In genomic region chr2:172550364-172551080, GRCm38 (mm10) we compare ENCODE assay signal across 8 mouse cellular contexts. TPM values are rescaled to one million over a fixed set of nuclear protein-coding genes. Genes with fewer than 3 reads are reported as not detected.
DNase-seq lines count a peak whose midpoint lies in the region; ATAC-seq and TF ChIP-seq lines count a peak whose summit lies in the region.

No protein-coding gene starts in this region.

- TF ChIP-seq POLR2A in bone marrow, adult 2 months (IDR thresholded peaks at IDR 0.05; ENCODE audit: borderline replicate concordance, control insufficient read depth, low read depth, low read length) = no peak

- no peaks in the 10 kb centered on the region for H3K9me3 ChIP-seq in forebrain, embryonic 12.5 days
- no peaks in the 10 kb centered on the region for H3K9me3 ChIP-seq in hindbrain, embryonic 11.5 days (ENCODE audit: control insufficient read depth, low read length)
- H3K9me3 ChIP-seq in limb, embryonic 12.5 days = no peaks in the 10 kb centered on the region
- no peaks in the 10 kb centered on the region for H3K9me3 ChIP-seq in midbrain, embryonic 14.5 days (ENCODE audit: control insufficient read depth, low read length)
- H3K9me3 ChIP-seq in stomach, postnatal 0 days (ENCODE audit: control insufficient read depth, low read length) = no peaks in the 10 kb centered on the region

- H3K4me3 ChIP-seq in bone marrow, adult 2 months (replicated peaks; ENCODE audit: control insufficient read depth, low read depth, low read length) = no peak overlapping the region
- H3K4me3 ChIP-seq in forebrain, embryonic 12.5 days (replicated peaks) = peak overlapping the region; percentile 54
- peak overlapping the region; percentile 30 for H3K4me3 ChIP-seq in hindbrain, embryonic 11.5 days (ENCODE audit: low read depth, low read length)
- H3K4me3 ChIP-seq in limb, embryonic 12.5 days (replicated peaks) = peak overlapping the region; percentile 47
- peak overlapping the region; percentile 7; the same call in 1 of the 2 replicates for H3K4me3 ChIP-seq in midbrain, embryonic 14.5 days (replicated peaks; ENCODE audit: low read depth, low read length)
- H3K4me3 ChIP-seq in stomach, postnatal 0 days (ENCODE audit: low read depth, low read length) = peak overlapping the region; percentile 47

- WGBS in bone marrow, adult 2 months = 2% methylated on average over 62 of the region's 62 CpGs
- under 1% methylated on average over 62 of the region's 62 CpGs for WGBS in forebrain, embryonic 12.5 days
- WGBS in hindbrain, embryonic 11.5 days = under 1% methylated on average over 61 of the region's 62 CpGs
- under 1% methylated on average over 62 of the region's 62 CpGs for WGBS in limb, embryonic 12.5 days
- WGBS in midbrain, embryonic 14.5 days = under 1% methylated on average over 62 of the region's 62 CpGs
- WGBS in stomach, postnatal 0 days = under 1% methylated on average over 50 of the region's 62 CpGs

- TF ChIP-seq CTCF in bone marrow, adult 2 months (IDR thresholded peaks at IDR 0.05; ENCODE audit: control insufficient read depth, insufficient read depth, low read length) = peak; percentile 42; the same call in 1 of the 2 replicates
- peak; percentile 78 for TF ChIP-seq CTCF in stomach, postnatal 0 days (IDR thresholded peaks at IDR 0.05; ENCODE audit: low read depth)

- TF ChIP-seq EP300 in stomach, postnatal 0 days (optimal IDR thresholded peaks at IDR 0.05) = no peak

- no peaks in the 10 kb centered on the region for H3K36me3 ChIP-seq in forebrain, embryonic 12.5 days (replicated peaks)
- no peaks in the 10 kb centered on the region for H3K36me3 ChIP-seq in hindbrain, embryonic 11.5 days (ENCODE audit: control insufficient read depth, insufficient read depth, low read length)
- no peaks in the 10 kb centered on the region for H3K36me3 ChIP-seq in limb, embryonic 12.5 days
- H3K36me3 ChIP-seq in midbrain, embryonic 14.5 days (ENCODE audit: control insufficient read depth, insufficient read depth, low read length) = no peaks in the 10 kb centered on the region
- no peaks in the 10 kb centered on the region for H3K36me3 ChIP-seq in stomach, postnatal 0 days (ENCODE audit: control insufficient read depth, insufficient read depth, low read length)

- peak overlapping the region; percentile 75 for H3K4me2 ChIP-seq in forebrain, embryonic 12.5 days
- H3K4me2 ChIP-seq in hindbrain, embryonic 11.5 days (replicated peaks; ENCODE audit: low read depth, low read length) = peak overlapping the region; percentile 44
- H3K4me2 ChIP-seq in limb, embryonic 12.5 days = peak overlapping the region; percentile 82
- peak overlapping the region; percentile 33 for H3K4me2 ChIP-seq in midbrain, embryonic 14.5 days (ENCODE audit: low read length)
- peak overlapping the region; percentile 51 for H3K4me2 ChIP-seq in stomach, postnatal 0 days (replicated peaks; ENCODE audit: low read depth)

- no peaks in the 10 kb centered on the region for H3K4me1 ChIP-seq in bone marrow, adult 2 months (ENCODE audit: control insufficient read depth, insufficient read depth, low read length)
- peaks cover 70% of the 10 kb centered on the region for H3K4me1 ChIP-seq in forebrain, embryonic 12.5 days
- peaks cover 19% of the 10 kb centered on the region for H3K4me1 ChIP-seq in hindbrain, embryonic 11.5 days (replicated peaks; ENCODE audit: control insufficient read depth, insufficient read depth, low read length)
- H3K4me1 ChIP-seq in limb, embryonic 12.5 days (replicated peaks) = peaks cover 73% of the 10 kb centered on the region
- H3K4me1 ChIP-seq in midbrain, embryonic 14.5 days (ENCODE audit: control insufficient read depth, insufficient read depth, low read length) = peaks cover 17% of the 10 kb centered on the region; the same call in 1 of the 2 replicates
- H3K4me1 ChIP-seq in stomach, postnatal 0 days (replicated peaks; ENCODE audit: control insufficient read depth, insufficient read depth) = no peaks in the 10 kb centered on the region

- H3K9ac ChIP-seq in forebrain, embryonic 12.5 days = peak overlapping the region; percentile 71
- no peak overlapping the region for H3K9ac ChIP-seq in hindbrain, embryonic 11.5 days (ENCODE audit: low read depth, low read length)
- peak overlapping the region; percentile 53; the same call in 1 of the 2 replicates for H3K9ac ChIP-seq in limb, embryonic 12.5 days (replicated peaks)
- no peak overlapping the region for H3K9ac ChIP-seq in midbrain, embryonic 14.5 days (replicated peaks; ENCODE audit: low read length)
- H3K9ac ChIP-seq in stomach, postnatal 0 days (ENCODE audit: low read length) = no peak overlapping the region

- H3K27ac ChIP-seq in bone marrow, adult 2 months (ENCODE audit: control insufficient read depth, insufficient read depth, low read depth, low read length, poor library complexity) = no peak overlapping the region; the same call in 1 of the 2 replicates
- peak overlapping the region; percentile 66; the same call in 1 of the 2 replicates for H3K27ac ChIP-seq in forebrain, embryonic 12.5 days
- H3K27ac ChIP-seq in hindbrain, embryonic 11.5 days (ENCODE audit: low read depth, low read length) = no peak overlapping the region
- no peak overlapping the region for H3K27ac ChIP-seq in limb, embryonic 12.5 days
- no peak overlapping the region for H3K27ac ChIP-seq in midbrain, embryonic 14.5 days (replicated peaks; ENCODE audit: low read depth, low read length)
- no peak overlapping the region for H3K27ac ChIP-seq in stomach, postnatal 0 days (replicated peaks)

- peak; percentile 62 for ATAC-seq in forebrain, embryonic 12.5 days (ENCODE audit: low FRiP score)
- ATAC-seq in hindbrain, embryonic 11.5 days (ENCODE audit: low FRiP score) = peak; percentile 48; the same call in 1 of the 2 replicates
- 0 out of 2 replicates have a peak, but pooled peaks have one; percentile 26 for ATAC-seq in limb, embryonic 12.5 days (ENCODE audit: insufficient number of reproducible peaks, insufficient read depth, low FRiP score, low TSS enrichment, low read depth)
- ATAC-seq in midbrain, embryonic 14.5 days (ENCODE audit: low FRiP score, low TSS enrichment) = peak; percentile 45; the same call in 1 of the 2 replicates
- 0 out of 2 replicates have a peak, but pooled peaks have one; percentile 31 for ATAC-seq in stomach, postnatal 0 days (ENCODE audit: low FRiP score, low TSS enrichment)

- peak; percentile 12 for DNase-seq in gastrocnemius, adult 18-20 months (ENCODE audit: low spot score)
- DNase-seq in gastrocnemius, adult 8-10 months (ENCODE audit: low spot score in 2 of 2) = no peak
- peak; percentile 91 for DNase-seq in hindbrain, embryonic 11.5 days (ENCODE audit: low spot score)
- DNase-seq in midbrain, embryonic 14.5 days = peak; percentile 80
- peak; percentile 58 for DNase-seq in stomach, postnatal 0 days (ENCODE audit: low spot score)

- peaks cover 94% of the 10 kb centered on the region for H3K27me3 ChIP-seq in forebrain, embryonic 12.5 days
- H3K27me3 ChIP-seq in hindbrain, embryonic 11.5 days (ENCODE audit: control insufficient read depth, insufficient read depth, low read length) = peaks cover 98% of the 10 kb centered on the region
- H3K27me3 ChIP-seq in limb, embryonic 12.5 days = peaks cover 89% of the 10 kb centered on the region
- peaks cover 88% of the 10 kb centered on the region for H3K27me3 ChIP-seq in midbrain, embryonic 14.5 days (ENCODE audit: control insufficient read depth, insufficient read depth, low read length)
- H3K27me3 ChIP-seq in stomach, postnatal 0 days (ENCODE audit: control insufficient read depth, insufficient read depth, low read length) = peaks cover 52% of the 10 kb centered on the region

RNA-seq across cellular contexts. Expression of gene Tfap2c, which starts 1.1 kb away (rescaled TPM):
- not detected for total RNA-seq in gastrocnemius, adult 18-20 months (2021)
- not detected for total RNA-seq in gastrocnemius, adult 8-10 months (2022)
- not detected in 2 replicates for polyA plus RNA-seq in bone marrow, adult 2 months (2011; ENCODE audit: insufficient read depth, insufficient read length, low replicate concordance, missing spikeins)
- 35.0 and 35.8 TPM in 2 replicates for polyA plus RNA-seq in forebrain, embryonic 12.5 days (2016; fragmentation: Nextera tagmentation; extraction: Ambion mirVana)
- 2.5 and 2.8 TPM in 2 replicates for polyA plus RNA-seq in hindbrain, embryonic 11.5 days (2014; fragmentation: Nextera tagmentation; extraction: Ambion mirVana)
- 4.4 and 4.5 TPM in 2 replicates for polyA plus RNA-seq in limb, embryonic 12.5 days (2016; fragmentation: Nextera tagmentation; extraction: Ambion mirVana)
- 0.15 and 0.21 TPM in 2 replicates for polyA plus RNA-seq in midbrain, embryonic 14.5 days (2014; fragmentation: Nextera tagmentation; extraction: Ambion mirVana)
- polyA plus RNA-seq in stomach, postnatal 0 days (2015; fragmentation: Nextera tagmentation; extraction: Ambion mirVana) = 9.7 and 12.5 TPM in 2 replicates

Comparison
In these comparisons a context has a peak if more than half of its experiments do, and no peak if none do; other contexts are left out.
1. DNase-seq: peak in gastrocnemius, adult 18-20 months (single experiment), hindbrain, embryonic 11.5 days (single experiment), midbrain, embryonic 14.5 days (single experiment) and stomach, postnatal 0 days (single experiment); none in gastrocnemius, adult 8-10 months (0 of 2).
2. H3K9ac ChIP-seq: peak in forebrain, embryonic 12.5 days (single experiment) and limb, embryonic 12.5 days (single experiment); none in hindbrain, embryonic 11.5 days (single experiment), midbrain, embryonic 14.5 days (single experiment) and stomach, postnatal 0 days (single experiment).
3. Peak in every context shown above with its lines, with median percentiles within 50 percentile points of each other: ATAC-seq and H3K4me2 ChIP-seq.